Mouse (Mus musculus): Measurements from ENCODE around the gene Pitpnm1. TPM values are rescaled to one million over a fixed set of nuclear protein-coding genes. Genes with fewer than 3 reads are reported as not detected.
"Not testable (repeated sequence)": the region's sequence is repeated elsewhere in the genome, so short reads cannot be mapped to it uniquely, and the experiment has no call there.

Pitpnm1 gene
- polyA plus RNA-seq, 1 experiment from 2014 or later: 12.2 TPM

DNA sequence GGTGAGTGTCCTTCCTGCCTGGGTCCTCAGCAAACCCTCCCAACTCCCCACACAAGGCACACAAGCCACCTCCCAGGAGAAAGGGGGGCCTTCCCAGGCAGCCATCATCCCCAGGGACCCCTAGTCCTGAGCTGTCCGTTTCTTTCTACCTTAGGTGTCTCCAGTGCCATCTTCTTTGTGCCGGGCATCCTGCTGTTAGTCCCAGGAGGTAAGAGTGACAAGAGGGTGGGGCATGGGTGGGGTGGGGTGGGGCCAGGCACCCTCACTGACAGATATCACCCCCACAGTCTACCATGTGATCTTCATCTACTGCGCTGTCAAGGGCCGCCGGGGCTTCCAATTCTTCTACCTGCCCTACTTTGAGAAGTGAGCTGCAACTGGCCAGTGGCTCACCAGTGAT is 31.3 kb downstream of the Pitpnm1 start:
- H3K9me3 ChIP-seq (ENCODE audit: control insufficient read depth, low read length): no peaks in the 10 kb centered on the region
- WGBS: 88% methylated on average over 5 of the region's 5 CpGs
- peaks cover 7% of the 10 kb centered on the region; the same call in 1 of the 2 replicates for H3K36me3 ChIP-seq (ENCODE audit: control insufficient read depth, insufficient read depth, low read length)
- H3K27ac ChIP-seq (ENCODE audit: low read depth, low read length): no peak overlapping the region
- no peak overlapping the region for H3K4me2 ChIP-seq (replicated peaks; ENCODE audit: low read depth, low read length)
- peaks cover 4% of the 10 kb centered on the region; the same call in 1 of the 2 replicates for H3K4me1 ChIP-seq (replicated peaks; ENCODE audit: control insufficient read depth, insufficient read depth, low read length)
- ATAC-seq (ENCODE audit: low FRiP score) (no peak), DNase-seq (ENCODE audit: low spot score) (no peak)
- no peak overlapping the region for H3K9ac ChIP-seq (ENCODE audit: low read depth, low read length)
- no peak overlapping the region for H3K4me3 ChIP-seq (ENCODE audit: low read depth, low read length)
- H3K27me3 ChIP-seq (ENCODE audit: control insufficient read depth, insufficient read depth, low read length): no peaks in the 10 kb centered on the region

DNA sequence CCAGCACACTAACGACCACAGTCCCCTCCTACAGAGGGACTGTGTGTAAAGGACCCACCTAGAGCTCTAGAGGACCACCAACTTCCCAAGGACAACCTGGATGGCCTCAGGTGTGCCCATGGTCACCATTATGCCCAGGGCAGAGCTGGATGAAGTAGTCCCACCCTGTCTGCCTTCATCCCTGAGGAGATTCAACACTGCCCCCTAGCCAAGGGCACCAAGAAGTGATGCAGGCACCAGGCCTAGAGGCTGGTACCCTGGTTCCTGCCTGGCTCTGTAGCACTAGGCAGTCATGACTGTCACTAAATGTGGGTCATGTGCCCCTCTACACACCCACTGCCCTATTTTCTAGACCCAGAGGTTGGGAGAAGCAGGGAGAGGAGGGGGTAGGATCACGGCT is 32.0 kb downstream of the Pitpnm1 start:
- no peak overlapping the region for H3K4me3 ChIP-seq (ENCODE audit: low read depth, low read length)
- no peak overlapping the region for H3K4me2 ChIP-seq (replicated peaks; ENCODE audit: low read depth, low read length)
- H3K9ac ChIP-seq (ENCODE audit: low read depth, low read length): no peak overlapping the region
- H3K36me3 ChIP-seq (ENCODE audit: control insufficient read depth, insufficient read depth, low read length): peaks cover 7% of the 10 kb centered on the region; the same call in 1 of the 2 replicates
- DNase-seq (ENCODE audit: low spot score) (no peak), ATAC-seq (ENCODE audit: low FRiP score) (no peak)
- peaks cover 1% of the 10 kb centered on the region; the same call in 1 of the 2 replicates for H3K4me1 ChIP-seq (replicated peaks; ENCODE audit: control insufficient read depth, insufficient read depth, low read length)
- H3K27me3 ChIP-seq (ENCODE audit: control insufficient read depth, insufficient read depth, low read length): no peaks in the 10 kb centered on the region
- H3K27ac ChIP-seq (ENCODE audit: low read depth, low read length): no peak overlapping the region
- 90% methylated on average over 2 of the region's 2 CpGs for WGBS
- H3K9me3 ChIP-seq (ENCODE audit: control insufficient read depth, low read length): no peaks in the 10 kb centered on the region

GRCm38 (mm10) chr19:4134354-4134753 is 34.6 kb downstream of the Pitpnm1 start:
- Histone ChIP-seq H3K9me3 (ENCODE audit: control insufficient read depth, low read length) (no peaks in the 10 kb centered on the region), H3K4me3 (ENCODE audit: low read depth, low read length) (no peak overlapping the region), H3K4me1 (replicated peaks; ENCODE audit: control insufficient read depth, insufficient read depth, low read length) (no peaks in the 10 kb centered on the region), H3K9ac (ENCODE audit: low read depth, low read length) (no peak overlapping the region), H3K4me2 (replicated peaks; ENCODE audit: low read depth, low read length) (no peak overlapping the region), H3K27me3 (ENCODE audit: control insufficient read depth, insufficient read depth, low read length) (no peaks in the 10 kb centered on the region), H3K27ac (ENCODE audit: low read depth, low read length) (no peak overlapping the region), H3K36me3 (ENCODE audit: control insufficient read depth, insufficient read depth, low read length) (peaks cover 7% of the 10 kb centered on the region; the same call in 1 of the 2 replicates)
- DNase-seq (ENCODE audit: low spot score): no peak
- WGBS: 91% methylated on average over 4 of the region's 4 CpGs
- no peak for ATAC-seq (ENCODE audit: low FRiP score)

DNA sequence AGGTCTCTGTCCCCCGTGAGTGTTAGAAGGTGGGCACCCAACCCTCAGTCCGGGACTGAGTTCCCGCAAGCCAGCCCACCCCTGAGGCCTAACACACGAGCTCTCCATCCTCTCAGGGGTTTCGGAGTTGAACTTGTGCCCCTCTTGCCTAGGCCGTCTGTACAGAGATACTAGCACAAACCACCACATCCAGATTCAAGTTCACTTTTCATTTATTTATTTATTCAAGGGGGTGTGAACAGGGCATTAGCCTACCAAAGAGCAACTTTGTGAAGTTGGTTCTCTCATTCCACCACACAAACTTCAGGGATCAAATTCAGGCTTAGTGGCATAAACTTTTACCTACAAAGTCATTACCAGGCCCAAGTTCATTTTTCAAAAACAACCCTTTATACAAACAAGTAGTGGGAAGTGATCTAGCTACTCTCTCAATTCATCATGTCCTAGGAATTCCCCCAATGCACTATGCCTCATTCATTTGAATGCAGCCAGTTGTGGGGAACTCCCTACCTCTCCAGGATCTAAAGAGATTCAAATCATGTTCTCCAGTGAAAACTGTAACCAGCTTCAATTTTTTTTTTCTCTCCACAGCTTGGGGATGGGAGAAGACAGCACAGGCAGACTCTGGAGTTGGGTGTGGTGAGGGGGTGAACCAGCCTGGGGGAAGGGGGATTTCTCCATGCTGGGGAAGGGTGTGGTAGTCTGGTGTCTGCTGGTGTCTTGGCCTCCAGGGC is 35.6 kb downstream of the Pitpnm1 start:
- DNase-seq (ENCODE audit: low spot score); H3K4me3 ChIP-seq (ENCODE audit: low read depth, low read length); H3K9me3 ChIP-seq (ENCODE audit: control insufficient read depth, low read length); H3K27me3 ChIP-seq (ENCODE audit: control insufficient read depth, insufficient read depth, low read length); H3K36me3 ChIP-seq (ENCODE audit: control insufficient read depth, insufficient read depth, low read length); H3K4me1 ChIP-seq (replicated peaks; ENCODE audit: control insufficient read depth, insufficient read depth, low read length); ATAC-seq (ENCODE audit: low FRiP score); H3K4me2 ChIP-seq (replicated peaks; ENCODE audit: low read depth, low read length); H3K27ac ChIP-seq (ENCODE audit: low read depth, low read length); H3K9ac ChIP-seq (ENCODE audit: low read depth, low read length): not testable (repeated sequence)
- 85% methylated on average over 6 of the region's 6 CpGs for WGBS

GRCm38 (mm10) chr19:4135963-4136345 is 36.2 kb downstream of the Pitpnm1 start:
- 25% methylated on average over 8 of the region's 8 CpGs for WGBS
- not testable (repeated sequence) for H3K36me3 ChIP-seq (ENCODE audit: control insufficient read depth, insufficient read depth, low read length); H3K4me1 ChIP-seq (replicated peaks; ENCODE audit: control insufficient read depth, insufficient read depth, low read length); H3K27ac ChIP-seq (ENCODE audit: low read depth, low read length); H3K4me3 ChIP-seq (ENCODE audit: low read depth, low read length); H3K9ac ChIP-seq (ENCODE audit: low read depth, low read length); H3K27me3 ChIP-seq (ENCODE audit: control insufficient read depth, insufficient read depth, low read length); H3K4me2 ChIP-seq (replicated peaks; ENCODE audit: low read depth, low read length); H3K9me3 ChIP-seq (ENCODE audit: control insufficient read depth, low read length); ATAC-seq (ENCODE audit: low FRiP score); DNase-seq (ENCODE audit: low spot score)

GRCm38 (mm10) chr19:4136463-4136862 is 36.7 kb downstream of the Pitpnm1 start:
- no peaks in the 10 kb centered on the region for H3K9me3 ChIP-seq (ENCODE audit: control insufficient read depth, low read length)
- no peaks in the 10 kb centered on the region for H3K4me1 ChIP-seq (replicated peaks; ENCODE audit: control insufficient read depth, insufficient read depth, low read length)
- 76% methylated on average over 5 of the region's 5 CpGs for WGBS
- no peak overlapping the region for H3K4me3 ChIP-seq (ENCODE audit: low read depth, low read length)
- no peak overlapping the region for H3K27ac ChIP-seq (ENCODE audit: low read depth, low read length)
- no peak overlapping the region for H3K4me2 ChIP-seq (replicated peaks; ENCODE audit: low read depth, low read length)
- DNase-seq (ENCODE audit: low spot score): no peak
- ATAC-seq (ENCODE audit: low FRiP score): no peak
- no peak overlapping the region for H3K9ac ChIP-seq (ENCODE audit: low read depth, low read length)
- no peaks in the 10 kb centered on the region for H3K27me3 ChIP-seq (ENCODE audit: control insufficient read depth, insufficient read depth, low read length)
- H3K36me3 ChIP-seq (ENCODE audit: control insufficient read depth, insufficient read depth, low read length): peaks cover 3% of the 10 kb centered on the region; the same call in 1 of the 2 replicates

DNA sequence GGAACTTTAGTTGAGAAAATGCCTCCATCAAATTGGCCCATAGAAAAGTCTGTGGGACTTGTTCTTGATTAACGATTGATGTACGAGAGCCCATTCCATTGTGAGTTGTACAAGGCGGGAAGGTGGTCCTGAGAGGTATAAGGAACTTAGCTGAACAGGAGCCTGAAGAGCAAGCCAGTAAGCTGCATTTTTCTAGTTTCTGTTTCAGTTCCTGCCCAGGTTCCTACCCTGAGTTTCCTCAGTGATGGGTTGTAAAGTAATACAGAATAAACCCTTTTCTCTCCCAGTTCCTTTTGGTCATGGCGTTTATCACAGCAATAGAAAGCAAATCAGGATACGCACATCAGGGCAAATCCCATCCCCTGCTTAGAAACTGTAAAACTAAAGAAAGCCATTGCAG is 38.1 kb downstream of the Pitpnm1 start:
- DNase-seq (ENCODE audit: low spot score) (no peak), ATAC-seq (ENCODE audit: low FRiP score) (no peak)
- Histone ChIP-seq H3K4me1 (replicated peaks; ENCODE audit: control insufficient read depth, insufficient read depth, low read length) (no peaks in the 10 kb centered on the region), H3K27me3 (ENCODE audit: control insufficient read depth, insufficient read depth, low read length) (no peaks in the 10 kb centered on the region), H3K9ac (ENCODE audit: low read depth, low read length) (no peak overlapping the region), H3K9me3 (ENCODE audit: control insufficient read depth, low read length) (no peaks in the 10 kb centered on the region), H3K4me2 (replicated peaks; ENCODE audit: low read depth, low read length) (no peak overlapping the region), H3K36me3 (ENCODE audit: control insufficient read depth, insufficient read depth, low read length) (no peaks in the 10 kb centered on the region), H3K27ac (ENCODE audit: low read depth, low read length) (no peak overlapping the region), H3K4me3 (ENCODE audit: low read depth, low read length) (no peak overlapping the region)
- WGBS: 83% methylated on average over 5 of the region's 5 CpGs

DNA sequence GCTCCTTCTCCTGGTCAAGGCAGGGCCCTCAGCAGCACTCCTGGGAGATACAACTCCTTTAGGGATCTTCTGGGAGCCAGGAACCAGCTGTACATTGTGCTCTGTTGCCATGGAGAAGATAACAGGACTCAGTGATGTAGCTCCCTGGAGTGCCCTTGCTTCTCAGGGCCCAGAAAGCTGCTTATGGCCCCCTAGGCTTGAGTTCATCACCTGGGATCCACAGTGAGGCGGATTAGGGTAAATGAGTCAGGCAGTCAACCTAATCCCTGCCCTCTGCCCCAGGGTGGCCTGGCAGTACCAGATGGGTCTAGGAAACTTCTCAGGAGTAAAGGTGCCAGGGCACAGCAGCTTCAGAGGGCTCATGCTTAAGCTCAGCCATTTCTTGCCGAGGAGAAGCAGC is 39.6 kb downstream of the Pitpnm1 start, which contains the start of gene Gpr152:
Gpr152 (plus strand) TSS at position 342 of the 400 bp plus-strand sequence.
- Histone ChIP-seq H3K36me3 (ENCODE audit: control insufficient read depth, insufficient read depth, low read length) (no peaks in the 10 kb centered on the region), H3K4me1 (replicated peaks; ENCODE audit: control insufficient read depth, insufficient read depth, low read length) (no peaks in the 10 kb centered on the region), H3K27me3 (ENCODE audit: control insufficient read depth, insufficient read depth, low read length) (no peaks in the 10 kb centered on the region), H3K4me2 (replicated peaks; ENCODE audit: low read depth, low read length) (no peak within 1 kb of the TSS), H3K9me3 (ENCODE audit: control insufficient read depth, low read length) (no peaks in the 10 kb centered on the region), H3K9ac (ENCODE audit: low read depth, low read length) (0 out of 2 replicates have a peak within 1 kb of the TSS, but pooled peaks have one; percentile 4), H3K27ac (ENCODE audit: low read depth, low read length) (no peak within 1 kb of the TSS), H3K4me3 (ENCODE audit: low read depth, low read length) (no peak within 1 kb of the TSS)
- no peak for DNase-seq (ENCODE audit: low spot score)
- WGBS: 81% methylated on average over 2 of the region's 2 CpGs
- ATAC-seq (ENCODE audit: low FRiP score): no peak

GRCm38 (mm10) chr19:4140147-4140546 is 40.3 kb downstream of the Pitpnm1 start:
- ATAC-seq (ENCODE audit: low FRiP score): no peak
- Histone ChIP-seq H3K4me2 (replicated peaks; ENCODE audit: low read depth, low read length) (no peak overlapping the region), H3K27me3 (ENCODE audit: control insufficient read depth, insufficient read depth, low read length) (no peaks in the 10 kb centered on the region), H3K36me3 (ENCODE audit: control insufficient read depth, insufficient read depth, low read length) (no peaks in the 10 kb centered on the region), H3K4me3 (ENCODE audit: low read depth, low read length) (no peak overlapping the region), H3K9ac (ENCODE audit: low read depth, low read length) (no peak overlapping the region), H3K4me1 (replicated peaks; ENCODE audit: control insufficient read depth, insufficient read depth, low read length) (no peaks in the 10 kb centered on the region), H3K27ac (ENCODE audit: low read depth, low read length) (no peak overlapping the region), H3K9me3 (ENCODE audit: control insufficient read depth, low read length) (no peaks in the 10 kb centered on the region)
- 82% methylated on average over 6 of the region's 6 CpGs for WGBS
- DNase-seq (ENCODE audit: low spot score): no peak

Data from hindbrain, embryonic 11.5 days (tissue).